Mouse (Mus musculus) midbrain, embryonic 16.5 days (tissue): Measurements from ENCODE around the gene Sptbn4. TPM values are rescaled to one million over a fixed set of nuclear protein-coding genes. Genes with fewer than 3 reads are reported as not detected.

Experiments
- ATAC-seq: fragments of 200-750 bp; cut with Nextera tagmentation; 2 replicates; pipeline ENCODE4 v1.8.0; 2017; ENCODE audit warnings: moderate TSS enrichment
- H3K27ac ChIP-seq: fragments of 300-500 bp; sonication (generic); 2 replicates; pipeline ENCODE4 v1.5.1; 2014; ENCODE audit warnings: mild to moderate bottlenecking, low read length, mixed read lengths
- H3K27me3 ChIP-seq: fragments of 300-500 bp; sonication (generic); 2 replicates; pipeline ENCODE4 v1.6.1; 2014; ENCODE audit warnings: low read depth, low read length, mixed read lengths; ENCODE audit not compliant: control insufficient read depth, insufficient read depth
- H3K36me3 ChIP-seq: fragments of 300-500 bp; sonication (generic); 2 replicates; pipeline ENCODE4 v1.6.1; 2014; ENCODE audit warnings: mild to moderate bottlenecking, low read length, moderate library complexity, mixed read lengths; ENCODE audit not compliant: control insufficient read depth, insufficient read depth
- H3K4me1 ChIP-seq: fragments of 300-500 bp; sonication (generic); 2 replicates; pipeline ENCODE4 v1.6.1; 2014; ENCODE audit warnings: mild to moderate bottlenecking, low read length, mixed read lengths; ENCODE audit not compliant: control insufficient read depth, insufficient read depth
- H3K4me2 ChIP-seq: fragments of 300-500 bp; sonication (generic); 2 replicates; pipeline ENCODE4 v1.6.1; 2014; ENCODE audit warnings: mild to moderate bottlenecking, low read length, mixed read lengths
- H3K4me3 ChIP-seq: fragments of 300-500 bp; sonication (generic); 2 replicates; pipeline ENCODE4 v1.5.1; 2014; ENCODE audit warnings: low read depth, mild to moderate bottlenecking, low read length, moderate library complexity, mixed read lengths
- H3K9ac ChIP-seq: fragments of 300-500 bp; sonication (generic); 2 replicates; pipeline ENCODE4 v1.6.1; 2014; ENCODE audit warnings: low read depth, low read length, mixed read lengths
- H3K9me3 ChIP-seq: fragments of 300-500 bp; sonication (generic); replicated peaks from 2 replicates; pipeline ENCODE4 v1.6.1; 2014; ENCODE audit warnings: mild to moderate bottlenecking, low read length, mixed read lengths; ENCODE audit not compliant: control insufficient read depth, poor library complexity, severe bottlenecking
- WGBS: fragments of 180-500 bp; shearing (Covaris S2); extraction: QIAGEN DNeasy Blood & Tissue Kit; methylation state at CpG from one replicate; pipeline ENCODE4 v1.1.7; 2014; 5-methylcytosine and 5-hydroxymethylcytosine counted together
- polyA plus RNA-seq: library from polyadenylated mRNA; unstranded; fragments of >200 nt; fragmentation: Nextera tagmentation; extraction: Ambion mirVana; gene quantifications from 2 replicates; pipeline ENCODE4 v1.2.1, GENCODE M21; 2015

Gene Sptbn4
- polyA plus RNA-seq, 1 experiment from 2014 or later, result 3.1 TPM

DNA sequence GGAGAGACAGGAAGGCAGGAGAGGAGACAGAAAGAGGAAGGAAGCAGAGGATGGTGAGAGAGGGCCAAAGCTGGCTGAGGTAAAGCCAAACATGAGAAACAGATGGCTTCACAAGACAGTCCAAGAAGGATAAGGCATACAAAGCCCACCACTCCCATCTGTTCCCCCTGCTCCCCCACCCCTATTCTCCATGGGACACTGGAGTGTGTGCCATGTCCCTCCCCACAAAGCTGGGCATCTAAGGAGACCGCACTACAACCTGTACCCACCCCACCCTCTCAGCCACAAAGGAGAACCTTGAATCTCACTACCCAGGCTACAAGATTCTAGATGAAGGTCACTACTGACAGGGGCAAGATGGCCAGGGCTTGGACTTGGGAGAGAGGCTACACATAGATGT, 20.1 kb downstream of the Sptbn4 start:
- Histone ChIP-seq H3K9me3 (peaks cover 4% of the 10 kb centered on the region), H3K4me3 (no peak overlapping the region), H3K9ac (no peak overlapping the region), H3K4me1 (no peaks in the 10 kb centered on the region), H3K27ac (no peak overlapping the region), H3K36me3 (peaks cover 29% of the 10 kb centered on the region), H3K27me3 (no peaks in the 10 kb centered on the region), H3K4me2 (no peak overlapping the region)
- WGBS, result 90% methylated on average over 1 of the region's 1 CpGs
- no peak for ATAC-seq

GRCm38 (mm10) chr7:27423556-27424326, 23.7 kb downstream of the Sptbn4 start:
- H3K27ac ChIP-seq, result no peak overlapping the region
- WGBS, result 87% methylated on average over 12 of the region's 12 CpGs
- no peaks in the 10 kb centered on the region for H3K27me3 ChIP-seq
- H3K36me3 ChIP-seq, result peaks cover 30% of the 10 kb centered on the region
- no peaks in the 10 kb centered on the region for H3K4me1 ChIP-seq
- no peaks in the 10 kb centered on the region for H3K9me3 ChIP-seq
- H3K4me3 ChIP-seq, result no peak overlapping the region
- H3K4me2 ChIP-seq, result no peak overlapping the region
- H3K9ac ChIP-seq, result no peak overlapping the region
- no peak for ATAC-seq

- Histone ChIP-seq H3K27ac (no peak overlapping the region), H3K36me3 (peaks cover 26% of the 10 kb centered on the region), H3K27me3 (no peaks in the 10 kb centered on the region), H3K9ac (no peak overlapping the region), H3K9me3 (no peaks in the 10 kb centered on the region), H3K4me1 (no peaks in the 10 kb centered on the region), H3K4me3 (no peak overlapping the region), H3K4me2 (no peak overlapping the region)
- ATAC-seq, result no peak
- WGBS, result 83% methylated on average over 3 of the region's 3 CpGs
These were observed 28.4 kb downstream of the Sptbn4 start for GRCm38 (mm10) chr7:27419101-27419500.

- Histone ChIP-seq H3K9ac (no peak overlapping the region), H3K4me2 (no peak overlapping the region), H3K27ac (no peak overlapping the region), H3K27me3 (0 out of 2 replicates have a peak, but pooled peaks cover 2% of the 10 kb centered on the region), H3K4me3 (no peak overlapping the region), H3K4me1 (no peaks in the 10 kb centered on the region), H3K36me3 (peaks cover 17% of the 10 kb centered on the region), H3K9me3 (no peaks in the 10 kb centered on the region)
- 76% methylated on average over 2 of the region's 2 CpGs for WGBS
- 0 out of 2 replicates have a peak, but pooled peaks have one; percentile 11 for ATAC-seq
These were observed 30.3 kb downstream of the Sptbn4 start for GRCm38 (mm10) chr7:27417151-27417550.

- Histone ChIP-seq H3K36me3 (peaks cover 8% of the 10 kb centered on the region), H3K9ac (peak overlapping the region; percentile 10; the same call in 1 of the 2 replicates), H3K27ac (no peak overlapping the region), H3K4me1 (no peaks in the 10 kb centered on the region; the same call in 1 of the 2 replicates), H3K4me3 (peak overlapping the region; percentile 32), H3K27me3 (peaks cover 63% of the 10 kb centered on the region), H3K9me3 (no peaks in the 10 kb centered on the region), H3K4me2 (peak overlapping the region; percentile 49)
- WGBS, result 3% methylated on average over 86 of the region's 96 CpGs
- ATAC-seq, result peak; percentile 64
These were observed 38.9 kb downstream of the Sptbn4 start for GRCm38 (mm10) chr7:27408379-27409176.

- H3K4me3 ChIP-seq, result no peak overlapping the region
- H3K27me3 ChIP-seq, result peaks cover 71% of the 10 kb centered on the region
- no peak overlapping the region for H3K27ac ChIP-seq
- peaks cover 11% of the 10 kb centered on the region for H3K36me3 ChIP-seq
- H3K9me3 ChIP-seq, result 0 out of 2 replicates have a peak, but pooled peaks cover 6% of the 10 kb centered on the region
- H3K4me2 ChIP-seq, result no peak overlapping the region
- H3K4me1 ChIP-seq, result no peaks in the 10 kb centered on the region; the same call in 1 of the 2 replicates
- ATAC-seq, result no peak
- WGBS, result 66% methylated on average over 8 of the region's 8 CpGs
- H3K9ac ChIP-seq, result no peak overlapping the region
These were observed 39.7 kb downstream of the Sptbn4 start for GRCm38 (mm10) chr7:27407816-27408215.

GRCm38 (mm10) chr7:27406481-27406880, 41.0 kb downstream of the Sptbn4 start:
- Histone ChIP-seq H3K4me3 (no peak overlapping the region), H3K4me2 (no peak overlapping the region), H3K36me3 (peaks cover 5% of the 10 kb centered on the region; the same call in 1 of the 2 replicates), H3K27me3 (peaks cover 73% of the 10 kb centered on the region), H3K9ac (no peak overlapping the region), H3K27ac (no peak overlapping the region), H3K4me1 (no peaks in the 10 kb centered on the region; the same call in 1 of the 2 replicates), H3K9me3 (0 out of 2 replicates have a peak, but pooled peaks cover 6% of the 10 kb centered on the region)
- WGBS, result 85% methylated on average over 7 of the region's 7 CpGs
- no peak for ATAC-seq

DNA sequence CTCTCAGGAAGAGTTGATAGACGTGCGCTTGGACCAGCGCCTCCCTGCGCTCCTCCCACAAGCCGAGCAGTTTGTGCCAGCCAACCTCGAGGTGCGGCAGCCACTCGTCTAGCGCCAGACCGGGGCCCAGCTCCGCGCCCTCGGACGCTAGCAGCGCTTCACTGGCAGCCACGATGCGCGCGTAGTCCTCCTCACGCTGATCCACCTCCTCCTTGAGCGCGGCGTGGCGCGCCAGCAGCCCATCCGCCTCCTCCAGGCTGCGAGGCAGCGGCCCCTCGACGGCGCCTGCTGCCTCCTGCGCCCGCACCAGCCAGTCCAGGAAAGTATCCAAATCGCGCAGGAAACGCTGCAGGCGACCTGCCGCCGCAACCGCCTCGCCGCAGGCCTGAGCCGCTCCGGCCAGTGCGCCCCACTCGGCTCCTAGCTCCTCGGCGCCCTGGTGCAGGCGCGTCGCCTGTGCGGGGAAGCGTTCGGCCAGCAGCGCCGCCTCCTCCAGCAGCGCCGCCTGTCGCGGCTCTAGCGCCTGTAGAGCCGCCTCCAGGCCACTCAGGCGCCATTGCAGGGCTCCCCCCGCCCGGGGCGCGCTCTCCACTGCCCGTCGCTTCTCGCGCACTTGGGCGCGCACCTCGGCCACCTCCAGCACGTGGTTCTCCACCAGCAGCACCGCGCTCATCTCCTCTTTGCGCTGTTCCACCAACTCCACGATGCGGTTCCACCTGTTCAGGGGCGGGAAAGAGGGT, 43.1 kb downstream of the Sptbn4 start:
- 11% methylated on average over 77 of the region's 81 CpGs for WGBS
- ATAC-seq, result no peak
- Histone ChIP-seq H3K4me3 (no peak overlapping the region), H3K36me3 (peaks cover 7% of the 10 kb centered on the region), H3K9me3 (0 out of 2 replicates have a peak, but pooled peaks cover 6% of the 10 kb centered on the region), H3K9ac (no peak overlapping the region), H3K27me3 (peaks cover 73% of the 10 kb centered on the region), H3K27ac (no peak overlapping the region), H3K4me1 (no peaks in the 10 kb centered on the region; the same call in 1 of the 2 replicates), H3K4me2 (no peak overlapping the region)
